Comparison of ENCODE assay signal across 24 mouse cellular contexts in genomic region chr6:115432726-115433125, GRCm38 (mm10).
DNase-seq lines count a peak whose midpoint lies in the region; ATAC-seq and TF ChIP-seq lines count a peak whose summit lies in the region.
"Had no signal": no experiment of that assay in that cellular context is flagged by ENCODE, and none has a peak within 500 bp of the region (broad histone marks: within the 10 kb centered on the region; RNA-seq: fewer than 3 reads in every experiment).

No protein-coding gene starts in this region.

- no peak overlapping the region for H3K4me3 ChIP-seq in heart, embryonic 11.5 days (ENCODE audit: low read depth, low read length)
- no peak overlapping the region for H3K4me3 ChIP-seq in kidney, postnatal 0 days (replicated peaks; ENCODE audit: low read depth, low read length)
- no peak overlapping the region for H3K4me3 ChIP-seq in kidney, embryonic 16.5 days (ENCODE audit: low read length)
- H3K4me3 ChIP-seq in brown adipose tissue, adult 24 weeks (ENCODE audit: insufficient read depth, low read depth, low read length): no peak overlapping the region
- H3K4me3 ChIP-seq: embryonic facial prominence, embryonic 15.5 days; forebrain, embryonic 15.5 days; hindbrain, embryonic 13.5 days; left cerebral cortex, adult 2 months; liver, embryonic 15.5 days; neural tube, embryonic 12.5 days had no signal

- ATAC-seq in heart, embryonic 11.5 days (replicated peaks; ENCODE audit: insufficient number of reproducible peaks, low FRiP score, low TSS enrichment): no peak
- no peak for ATAC-seq in kidney, postnatal 0 days (replicated peaks; ENCODE audit: low FRiP score, low read depth)
- ATAC-seq in kidney, embryonic 16.5 days (ENCODE audit: low FRiP score, low TSS enrichment): no peak
- ATAC-seq: forebrain, embryonic 15.5 days had no signal

- no peaks in the 10 kb centered on the region for H3K4me1 ChIP-seq in heart, embryonic 11.5 days (ENCODE audit: control insufficient read depth, insufficient read depth, low read length)
- H3K4me1 ChIP-seq in kidney, postnatal 0 days (replicated peaks; ENCODE audit: insufficient read depth, low read length): no peaks in the 10 kb centered on the region
- no peaks in the 10 kb centered on the region for H3K4me1 ChIP-seq in kidney, embryonic 16.5 days (ENCODE audit: insufficient read depth, low read length)
- H3K4me1 ChIP-seq in brown adipose tissue, adult 24 weeks (ENCODE audit: control insufficient read depth, insufficient read depth, insufficient read length, low read length): peaks cover 11% of the 10 kb centered on the region
- H3K4me1 ChIP-seq: embryonic facial prominence, embryonic 15.5 days; forebrain, embryonic 15.5 days; hindbrain, embryonic 13.5 days; liver, embryonic 15.5 days; neural tube, embryonic 12.5 days had no signal

- H3K36me3 ChIP-seq in heart, embryonic 11.5 days (ENCODE audit: control insufficient read depth, insufficient read depth, low read length): no peaks in the 10 kb centered on the region
- H3K36me3 ChIP-seq in kidney, postnatal 0 days (ENCODE audit: insufficient read depth, low read length): no peaks in the 10 kb centered on the region
- no peaks in the 10 kb centered on the region for H3K36me3 ChIP-seq in kidney, embryonic 16.5 days (ENCODE audit: insufficient read depth, low read length)
- H3K36me3 ChIP-seq: embryonic facial prominence, embryonic 15.5 days; forebrain, embryonic 15.5 days; hindbrain, embryonic 13.5 days; liver, embryonic 15.5 days; neural tube, embryonic 12.5 days had no signal

- WGBS in heart, embryonic 11.5 days (ENCODE audit: insufficient replicate concordance): 49% methylated on average over 2 of the region's 2 CpGs
- 52% methylated on average over 2 of the region's 2 CpGs for WGBS in kidney, postnatal 0 days
- 49% methylated on average over 2 of the region's 2 CpGs for WGBS in kidney, embryonic 16.5 days

- H3K27me3 ChIP-seq in heart, embryonic 11.5 days (ENCODE audit: control insufficient read depth, insufficient read depth, low read length): no peaks in the 10 kb centered on the region
- H3K27me3 ChIP-seq in kidney, postnatal 0 days (ENCODE audit: insufficient read depth, low read length): no peaks in the 10 kb centered on the region
- H3K27me3 ChIP-seq in kidney, embryonic 16.5 days (ENCODE audit: insufficient read depth, low read length): no peaks in the 10 kb centered on the region
- H3K27me3 ChIP-seq: embryonic facial prominence, embryonic 15.5 days; forebrain, embryonic 15.5 days; hindbrain, embryonic 13.5 days; liver, embryonic 15.5 days; neural tube, embryonic 12.5 days had no signal

- H3K9me3 ChIP-seq in heart, embryonic 11.5 days (replicated peaks; ENCODE audit: control insufficient read depth, low read length): no peaks in the 10 kb centered on the region
- no peaks in the 10 kb centered on the region for H3K9me3 ChIP-seq in kidney, postnatal 0 days (replicated peaks; ENCODE audit: low read length)
- H3K9me3 ChIP-seq in kidney, embryonic 16.5 days (ENCODE audit: low read length): no peaks in the 10 kb centered on the region
- H3K9me3 ChIP-seq: embryonic facial prominence, embryonic 15.5 days; forebrain, embryonic 15.5 days; hindbrain, embryonic 13.5 days; liver, embryonic 15.5 days; neural tube, embryonic 12.5 days had no signal

- H3K27ac ChIP-seq in heart, embryonic 11.5 days (ENCODE audit: low read depth, low read length): no peak overlapping the region
- no peak overlapping the region for H3K27ac ChIP-seq in kidney, postnatal 0 days
- no peak overlapping the region for H3K27ac ChIP-seq in kidney, embryonic 16.5 days (ENCODE audit: low read length)
- peak overlapping the region; percentile 58 for H3K27ac ChIP-seq in brown adipose tissue, adult 24 weeks (replicated peaks; ENCODE audit: low read depth, low read length)
- H3K27ac ChIP-seq: embryonic facial prominence, embryonic 15.5 days; forebrain, embryonic 15.5 days; hindbrain, embryonic 13.5 days; left cerebral cortex, adult 2 months; liver, embryonic 15.5 days; neural tube, embryonic 12.5 days had no signal

- no peak overlapping the region for H3K9ac ChIP-seq in heart, embryonic 11.5 days (ENCODE audit: low read depth, low read length)
- H3K9ac ChIP-seq in kidney, postnatal 0 days (ENCODE audit: low read depth, low read length): no peak overlapping the region
- H3K9ac ChIP-seq in kidney, embryonic 16.5 days (replicated peaks; ENCODE audit: low read length): no peak overlapping the region
- H3K9ac ChIP-seq: embryonic facial prominence, embryonic 15.5 days; forebrain, embryonic 15.5 days; hindbrain, embryonic 13.5 days; liver, embryonic 15.5 days; neural tube, embryonic 12.5 days had no signal

- H3K4me2 ChIP-seq in heart, embryonic 11.5 days: no peak overlapping the region
- H3K4me2 ChIP-seq in kidney, postnatal 0 days (ENCODE audit: low read length): no peak overlapping the region
- H3K4me2 ChIP-seq in kidney, embryonic 16.5 days (replicated peaks; ENCODE audit: low read depth, low read length): no peak overlapping the region
- H3K4me2 ChIP-seq: embryonic facial prominence, embryonic 15.5 days; forebrain, embryonic 15.5 days; hindbrain, embryonic 13.5 days; liver, embryonic 15.5 days; neural tube, embryonic 12.5 days had no signal

- TF ChIP-seq CTCF in kidney, postnatal 0 days (IDR thresholded peaks at IDR 0.05; ENCODE audit: low read depth): no peak

- DNase-seq in heart, adult 18-20 months: peak; percentile 13 to 58
- peak; percentile 7 for DNase-seq in kidney, postnatal 0 days (ENCODE audit: low spot score)
- peak; percentile 11 for DNase-seq in skeletal muscle tissue, adult 2 months (ENCODE audit: low read depth, low spot score)
- DNase-seq in layer of hippocampus, postnatal 36 days: no peak
- DNase-seq: adrenal gland, postnatal 14 days; cerebellum, adult 9-10 months; gastrocnemius, postnatal 14 days; kidney, adult 11 months; layer of hippocampus, adult 9-11 months; liver; lung, postnatal 4 days; midbrain, embryonic 14.5 days; right cerebral cortex, postnatal 14 days; spleen, adult 18-20 months; thymus, postnatal 25 days had no signal

Comparison
In these comparisons a context has a peak if more than half of its experiments do, and no peak if none do; other contexts are left out.
1. DNase-seq: peak in heart, adult 18-20 months (2 of 2), kidney, postnatal 0 days (single experiment) and skeletal muscle tissue, adult 2 months (single experiment); none in layer of hippocampus, postnatal 36 days (0 of 2).